Mouse (Mus musculus) kidney, postnatal 14 days (tissue): ENCODE data around the gene Vps37b.

Source experiments
- DNase-seq: peaks from one replicate; pipeline ENCODE4 v3.0.0; 2022; ENCODE audit warnings: mixed read lengths

The Vps37b gene

GRCm38 (mm10) chr5:124045453-124046010 lies 13.5 kb upstream of the Vps37b start:
- DNase-seq, result no peak

GRCm38 (mm10) chr5:124043999-124044398 lies 11.9 kb upstream of the Vps37b start:
- DNase-seq, result no peak

- no peak for DNase-seq
Observed at GRCm38 (mm10) chr5:124043212-124043978, 11.3 kb upstream of the Vps37b start.

DNA sequence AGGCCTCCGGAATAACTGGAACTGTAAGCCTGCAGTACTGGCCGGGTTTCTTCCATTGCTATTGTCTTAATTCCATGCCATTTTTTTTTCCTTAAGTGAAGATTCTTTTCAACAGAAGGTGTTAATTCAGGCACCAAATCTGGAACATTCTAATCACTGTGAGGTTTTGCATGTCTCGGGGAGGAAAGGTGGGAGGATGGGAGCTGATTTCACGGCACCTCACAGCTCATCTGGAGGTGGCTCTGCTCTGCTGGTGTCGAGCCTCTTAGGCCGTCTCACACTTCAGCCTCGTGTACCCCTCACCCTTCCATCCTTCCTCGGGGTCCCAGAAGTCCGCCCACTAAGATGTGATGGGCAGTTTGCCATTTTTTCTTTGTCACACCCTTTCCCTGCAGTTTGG lies 9.0 kb upstream of the Vps37b start:
- no peak for DNase-seq

DNA sequence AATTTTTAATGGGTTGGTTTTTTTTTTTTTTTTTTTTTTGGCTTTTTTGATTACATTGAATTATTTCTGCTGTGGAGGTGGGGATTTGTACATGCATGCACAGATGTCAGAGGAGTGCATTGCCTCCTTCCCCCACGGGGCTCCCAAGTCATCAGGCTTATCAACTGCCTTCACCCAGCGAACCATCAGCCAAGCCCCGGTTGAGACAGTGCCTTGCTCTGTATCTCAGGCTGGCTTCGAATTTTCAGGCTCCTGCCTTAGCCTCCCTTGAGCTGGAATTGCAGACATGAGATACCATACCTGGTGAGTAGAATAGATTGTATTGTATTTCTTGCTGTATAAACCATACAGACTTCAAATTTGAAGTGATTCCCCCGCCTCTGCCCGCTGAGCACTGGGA lies 7.5 kb upstream of the Vps37b start:
- no peak for DNase-seq

- DNase-seq, result no peak
Observed at GRCm38 (mm10) chr5:124036836-124037235, 4.8 kb upstream of the Vps37b start.

- DNase-seq, result no peak
Observed at GRCm38 (mm10) chr5:124036341-124036740, 4.3 kb upstream of the Vps37b start.

DNA sequence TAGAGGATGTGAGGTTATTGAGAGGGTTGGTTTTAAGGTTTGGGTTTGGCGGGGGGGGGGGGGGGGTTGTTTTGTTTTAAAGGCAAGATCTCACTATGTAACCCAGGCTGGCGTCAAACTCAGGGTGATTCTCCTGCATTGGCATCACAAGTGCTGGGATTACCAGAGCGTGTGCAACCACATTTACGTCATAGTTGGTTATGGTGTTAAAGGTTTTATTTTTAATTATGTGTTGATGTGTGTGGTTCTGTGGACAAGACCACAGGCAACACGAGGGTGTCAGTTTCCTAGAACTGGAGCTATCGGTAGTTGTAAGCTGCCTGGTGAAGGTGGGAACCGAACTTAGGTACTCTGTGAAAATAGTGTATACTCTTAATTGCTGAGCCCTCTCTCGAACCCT lies 3.7 kb upstream of the Vps37b start:
- no peak for DNase-seq

- no peak for DNase-seq
Observed at GRCm38 (mm10) chr5:124035406-124035805, 3.3 kb upstream of the Vps37b start.

GRCm38 (mm10) chr5:124034471-124034870 lies 2.4 kb upstream of the Vps37b start:
- DNase-seq, result no peak

DNA sequence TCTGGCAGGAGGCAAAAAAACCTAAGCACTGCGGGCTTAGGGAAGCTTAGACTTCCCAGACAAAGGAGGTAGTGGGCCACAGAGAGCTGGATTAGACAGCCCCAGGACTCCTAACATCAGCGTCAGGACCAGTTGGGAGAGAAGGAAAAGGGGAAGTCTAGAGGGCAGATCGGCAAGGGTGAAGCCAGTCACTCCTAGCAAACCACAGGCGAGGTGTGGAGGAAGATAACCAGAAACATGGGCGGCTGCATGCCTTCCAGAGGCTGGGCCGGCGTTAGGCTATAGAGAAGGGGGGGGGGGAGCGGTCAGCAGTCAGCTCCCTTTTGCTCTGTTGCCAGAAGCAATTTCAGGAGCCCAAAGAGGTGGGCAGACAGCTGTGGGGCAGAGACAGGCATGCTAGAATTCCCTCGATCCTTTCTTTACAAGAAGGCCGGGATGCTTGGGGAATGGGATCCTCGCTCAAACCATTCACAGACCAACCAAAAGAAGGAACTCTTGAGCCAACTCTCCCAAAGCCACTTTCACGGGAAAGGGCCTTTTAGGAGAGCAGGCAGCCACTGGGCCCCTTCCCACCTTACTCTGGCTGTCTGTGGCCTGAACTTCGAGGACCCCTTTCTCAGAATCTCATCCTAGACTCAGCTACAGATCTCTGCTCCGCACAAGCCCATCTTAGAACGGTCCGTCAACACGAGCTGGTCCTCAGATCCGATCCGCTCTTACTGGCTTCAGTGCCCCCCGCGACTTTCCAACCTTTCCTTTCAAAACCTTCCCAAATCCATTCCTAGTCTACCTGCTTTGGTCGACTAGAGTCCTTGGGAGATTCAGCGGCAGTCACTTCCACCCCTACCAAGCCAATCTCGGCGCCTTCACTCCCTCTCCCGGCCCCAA lies 758 bp downstream of the Vps37b start:
- no peak for DNase-seq

DNA sequence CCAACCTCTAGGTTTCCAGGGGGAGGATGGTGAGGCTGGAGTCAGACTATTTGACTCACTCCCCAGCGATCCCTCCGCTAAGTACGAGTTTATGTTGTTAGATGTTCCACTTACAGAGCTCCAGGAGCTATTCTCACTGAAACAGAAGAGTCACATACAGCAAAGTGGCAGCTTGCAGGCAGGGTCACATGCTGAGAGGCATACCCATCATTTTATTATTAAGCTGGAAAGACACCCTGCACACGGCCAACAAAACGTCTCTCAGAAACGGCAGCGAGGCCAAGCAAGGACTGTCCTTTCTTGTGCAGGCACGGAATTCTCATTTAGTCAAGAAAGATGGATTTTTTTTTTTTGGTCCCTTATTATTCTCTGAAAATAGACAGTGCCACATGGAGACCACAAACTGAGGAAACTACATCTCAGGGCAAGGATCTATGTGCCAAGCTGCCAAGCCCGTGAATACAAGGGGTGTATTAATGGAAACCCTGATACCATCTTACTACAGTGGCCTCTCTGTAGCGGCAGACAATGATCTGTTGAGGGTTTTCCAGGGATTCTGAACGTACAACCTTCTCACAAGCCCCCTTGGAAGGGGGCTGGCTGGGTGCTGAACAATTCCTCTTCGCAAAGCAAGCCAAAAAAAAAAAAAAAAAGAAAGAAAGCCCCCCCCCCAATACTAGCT lies 1.5 kb downstream of the Vps37b start:
- DNase-seq, result no peak

GRCm38 (mm10) chr5:124029220-124030035 lies 2.6 kb downstream of the Vps37b start:
- DNase-seq, result no peak

DNA sequence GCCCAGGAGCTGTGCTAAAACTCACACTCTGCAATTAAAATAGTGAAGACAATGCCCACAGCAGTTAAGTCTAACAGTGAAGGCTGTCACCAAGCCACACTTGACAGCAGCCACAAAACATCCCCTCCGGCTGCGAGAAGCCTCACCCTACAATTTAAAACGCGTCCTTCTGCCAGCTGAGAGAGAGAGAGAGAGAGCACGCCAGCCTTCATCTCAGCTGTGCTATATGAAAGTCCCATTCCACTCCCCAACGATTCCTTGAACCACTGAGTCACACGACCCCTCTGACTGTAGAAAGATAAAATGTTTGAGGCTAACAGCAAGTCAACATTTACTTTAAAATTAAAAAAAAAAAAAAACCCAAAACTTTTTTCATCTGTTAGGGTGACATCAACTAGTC lies 3.4 kb downstream of the Vps37b start:
- DNase-seq, result no peak

GRCm38 (mm10) chr5:124027702-124028470 lies 4.2 kb downstream of the Vps37b start:
- no peak for DNase-seq

- DNase-seq, result no peak
Observed at GRCm38 (mm10) chr5:124026568-124026967, 5.5 kb downstream of the Vps37b start.

DNA sequence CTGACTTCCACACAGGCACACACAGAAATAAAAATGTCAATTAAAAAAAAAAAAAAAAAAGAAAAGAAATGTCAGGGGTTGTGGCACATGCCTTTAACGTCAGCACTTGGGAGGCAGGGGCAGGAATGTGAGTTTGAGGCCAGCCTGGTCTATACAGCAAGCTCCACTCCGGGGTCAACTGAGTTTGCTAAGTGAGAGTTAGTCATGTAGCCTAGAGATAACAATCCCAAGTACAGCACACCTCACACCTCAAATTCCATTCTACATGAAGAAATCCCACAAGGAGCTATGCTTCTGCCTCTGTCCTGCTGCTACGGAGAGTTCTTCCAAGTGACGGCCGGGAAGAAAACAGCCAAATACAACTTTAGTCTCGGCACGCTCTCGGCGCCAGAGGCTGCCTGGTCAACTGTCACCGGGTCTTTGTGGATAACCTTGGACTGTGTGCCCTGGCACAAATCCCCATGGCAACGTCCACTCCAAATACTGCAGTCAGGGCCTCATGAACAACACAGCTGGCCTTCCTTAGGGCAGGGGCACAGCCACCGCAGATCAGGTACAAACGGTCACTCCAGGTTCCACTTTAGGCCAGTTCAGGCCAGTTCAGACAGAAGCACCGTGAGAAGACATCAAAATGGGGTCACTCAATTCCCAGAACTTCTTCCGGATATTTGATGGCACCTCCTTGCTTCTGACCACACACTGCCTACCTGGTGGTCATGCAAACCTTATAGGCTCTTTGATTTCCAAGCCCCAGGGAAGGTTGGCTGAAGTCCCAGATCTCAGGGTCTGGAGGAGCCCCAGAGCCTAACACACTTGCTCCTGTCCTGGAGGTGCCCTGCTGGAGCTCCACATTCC lies 6.3 kb downstream of the Vps37b start:
- peak; percentile 77 for DNase-seq

GRCm38 (mm10) chr5:124025146-124025545 lies 6.9 kb downstream of the Vps37b start:
- DNase-seq, result peak; percentile 48

DNA sequence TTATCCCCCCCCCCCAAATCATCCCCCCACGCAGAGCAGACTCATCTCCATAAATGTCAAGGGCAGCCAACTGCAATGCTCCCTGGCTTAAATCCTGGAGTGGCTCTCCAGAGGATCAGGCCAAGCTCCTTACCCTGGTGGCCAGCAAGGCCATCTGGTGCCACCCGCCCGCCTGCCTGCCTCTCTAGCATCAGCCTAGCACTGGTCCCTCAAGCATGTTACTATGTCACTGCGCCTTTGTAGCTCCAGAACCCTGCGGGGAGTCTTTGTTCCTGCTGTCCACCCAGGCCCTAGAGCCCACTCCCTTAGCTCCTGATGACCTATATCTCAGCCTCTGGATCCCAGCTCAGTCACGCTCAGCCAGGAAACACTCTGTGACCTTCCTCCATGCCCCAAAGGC lies 7.4 kb downstream of the Vps37b start:
- DNase-seq, result no peak

- DNase-seq, result no peak
Observed at GRCm38 (mm10) chr5:124022365-124022764, 9.7 kb downstream of the Vps37b start.
